Mouse (Mus musculus) intestine, embryonic 16.5 days (tissue): ENCODE measurements around the gene Idh3a. TPM values are rescaled to one million over a fixed set of nuclear protein-coding genes. Genes with fewer than 3 reads are reported as not detected.
A peak's percentile ranks its signal among the peaks of the same experiment; 100 is the strongest.

ENCODE experiments used
- ATAC-seq: fragments of 200-750 bp; cut with Nextera tagmentation; 2 replicates; pipeline ENCODE4 v1.8.0; 2017; ENCODE audit warnings: moderate TSS enrichment, moderate library complexity
- H3K27ac ChIP-seq: fragments of 300-500 bp; sonication (generic); 2 replicates; pipeline ENCODE4 v1.5.1; 2014; ENCODE audit warnings: mild to moderate bottlenecking, low read length
- H3K27me3 ChIP-seq: fragments of 300-500 bp; sonication (generic); replicated peaks from 2 replicates; pipeline ENCODE4 v1.6.1; 2014; ENCODE audit warnings: low read length, control low read depth, mixed read lengths; ENCODE audit not compliant: control insufficient read depth, insufficient read depth
- H3K36me3 ChIP-seq: fragments of 300-500 bp; sonication (generic); 2 replicates; pipeline ENCODE4 v1.6.1; 2014; ENCODE audit warnings: low read length, control low read depth; ENCODE audit not compliant: control insufficient read depth, insufficient read depth
- H3K4me1 ChIP-seq: fragments of 300-500 bp; sonication (generic); 2 replicates; pipeline ENCODE4 v1.6.1; 2014; ENCODE audit warnings: low read length, control low read depth, mixed read lengths; ENCODE audit not compliant: control insufficient read depth, insufficient read depth
- H3K4me2 ChIP-seq: fragments of 300-500 bp; sonication (generic); 2 replicates; pipeline ENCODE4 v1.6.1; 2014; ENCODE audit warnings: low read depth, low read length, control low read depth
- H3K4me3 ChIP-seq: fragments of 300-500 bp; sonication (generic); 2 replicates; pipeline ENCODE4 v1.5.1; 2014; ENCODE audit warnings: mild to moderate bottlenecking, low read length
- H3K9ac ChIP-seq: fragments of 300-500 bp; sonication (generic); 2 replicates; pipeline ENCODE4 v1.6.1; 2014; ENCODE audit warnings: low read depth, low read length
- H3K9me3 ChIP-seq: fragments of 300-500 bp; sonication (generic); 2 replicates; pipeline ENCODE4 v1.6.1; 2016; ENCODE audit warnings: low read length, control low read depth; ENCODE audit not compliant: control insufficient read depth
- WGBS: fragments of 180-500 bp; shearing (Covaris S2); extraction: QIAGEN DNeasy Blood & Tissue Kit; methylation state at CpG from one replicate; pipeline ENCODE4 v1.1.7; 2014; 5-methylcytosine and 5-hydroxymethylcytosine counted together
- polyA plus RNA-seq: library from polyadenylated mRNA; unstranded; fragments of >200 nt; fragmentation: Nextera tagmentation; extraction: Ambion mirVana; gene quantifications from 2 replicates; pipeline ENCODE4 v1.2.1, GENCODE M21; 2015

Gene Idh3a
- polyA plus RNA-seq = 199 and 213 TPM in 2 replicates

- H3K4me1 ChIP-seq = peaks cover 8% of the 10 kb centered on the region
- 0 out of 2 replicates have a peak, but pooled peaks cover 3% of the 10 kb centered on the region for H3K36me3 ChIP-seq
- H3K27me3 ChIP-seq = no peaks in the 10 kb centered on the region
- H3K9me3 ChIP-seq = no peaks in the 10 kb centered on the region
- peak within 1 kb of the TSS; percentile 93 for H3K9ac ChIP-seq
- peak within 1 kb of the TSS; percentile 77 for H3K4me3 ChIP-seq
- peak; percentile 99 for ATAC-seq
- under 1% methylated on average over 73 of the region's 73 CpGs for WGBS
- peak within 1 kb of the TSS; percentile 69 for H3K4me2 ChIP-seq
- peak within 1 kb of the TSS; percentile 50 for H3K27ac ChIP-seq
Measured at GRCm38 (mm10) chr9:54586199-54587061, at the start of gene Idh3a. Gene Idh3a (plus strand): TSS chr9:54586334.

DNA sequence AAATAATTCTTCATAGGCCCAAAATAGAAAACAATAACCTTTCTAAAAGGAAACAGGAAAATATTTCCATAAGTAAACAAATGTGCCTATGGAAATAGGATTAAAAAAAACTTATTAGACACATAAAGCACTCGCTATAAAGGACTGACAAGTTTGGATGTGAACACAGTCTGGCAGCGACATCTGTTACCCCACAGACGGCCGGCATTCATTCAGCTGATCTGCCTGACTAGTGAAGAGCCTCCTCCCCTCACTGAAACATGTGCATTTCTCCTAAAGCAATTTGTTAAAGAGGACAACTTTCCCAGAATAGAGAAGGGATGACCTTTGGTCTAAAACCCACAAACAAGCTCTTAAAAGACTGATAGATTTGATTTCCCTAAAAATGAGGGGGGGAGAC, 49.1 kb upstream of the Idh3a start:
- ATAC-seq = no peak
- Histone ChIP-seq H3K9me3 (no peaks in the 10 kb centered on the region), H3K27ac (no peak overlapping the region), H3K4me3 (no peak overlapping the region), H3K36me3 (no peaks in the 10 kb centered on the region), H3K4me1 (no peaks in the 10 kb centered on the region), H3K4me2 (no peak overlapping the region), H3K27me3 (no peaks in the 10 kb centered on the region), H3K9ac (no peak overlapping the region)
- WGBS = 47% methylated on average over 4 of the region's 4 CpGs

- no peaks in the 10 kb centered on the region for H3K36me3 ChIP-seq
- no peaks in the 10 kb centered on the region for H3K4me1 ChIP-seq
- no peaks in the 10 kb centered on the region for H3K27me3 ChIP-seq
- H3K4me3 ChIP-seq = no peak overlapping the region
- no peak for ATAC-seq
- H3K27ac ChIP-seq = no peak overlapping the region
- WGBS = 76% methylated on average over 3 of the region's 3 CpGs
- H3K4me2 ChIP-seq = no peak overlapping the region
- no peaks in the 10 kb centered on the region for H3K9me3 ChIP-seq
- no peak overlapping the region for H3K9ac ChIP-seq
Measured at GRCm38 (mm10) chr9:54537480-54537879, 48.7 kb upstream of the Idh3a start.

DNA sequence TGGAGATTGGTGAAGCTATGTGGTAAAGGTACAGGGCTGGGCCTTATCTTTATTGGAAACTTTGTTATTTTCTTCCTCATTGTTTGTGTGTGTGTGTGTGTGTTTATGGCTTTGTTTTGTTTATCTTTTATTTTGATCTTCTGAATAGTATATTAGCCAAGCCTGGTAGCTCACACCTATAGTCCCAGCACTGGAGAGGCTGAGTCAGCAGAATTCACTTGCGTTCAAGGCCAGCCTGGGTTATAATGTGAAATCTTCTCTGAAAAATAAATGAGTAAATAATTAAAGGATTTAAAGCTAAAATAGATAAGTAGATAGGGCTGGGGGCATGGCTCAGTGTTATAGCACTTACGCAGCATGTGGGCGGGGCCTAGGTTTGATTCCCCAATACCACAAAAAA, 47.9 kb upstream of the Idh3a start:
- 91% methylated on average over 3 of the region's 3 CpGs for WGBS
- no peaks in the 10 kb centered on the region for H3K4me1 ChIP-seq
- no peaks in the 10 kb centered on the region for H3K9me3 ChIP-seq
- H3K27ac ChIP-seq = no peak overlapping the region
- no peak overlapping the region for H3K4me2 ChIP-seq
- no peak overlapping the region for H3K4me3 ChIP-seq
- H3K9ac ChIP-seq = no peak overlapping the region
- ATAC-seq = no peak
- H3K36me3 ChIP-seq = no peaks in the 10 kb centered on the region
- H3K27me3 ChIP-seq = no peaks in the 10 kb centered on the region

DNA sequence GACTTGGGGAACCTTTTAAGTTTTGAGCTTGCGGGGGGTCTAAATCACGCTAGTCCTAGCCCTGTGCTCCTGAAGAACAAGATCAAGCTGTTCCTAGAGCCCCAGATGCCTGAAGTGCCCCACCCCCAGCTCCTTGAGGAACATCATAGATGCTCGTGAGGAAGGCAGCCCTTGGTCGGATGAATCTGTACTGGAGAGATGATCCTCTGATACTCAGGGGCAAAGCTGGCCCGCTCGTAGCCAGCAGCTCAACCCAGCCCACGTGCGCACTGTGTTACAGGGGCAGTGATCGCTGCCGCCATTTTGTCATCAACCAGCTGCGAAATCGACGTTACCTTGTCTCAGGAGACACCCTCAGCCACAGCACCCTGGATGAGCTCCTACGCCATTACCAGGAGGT, 47.5 kb upstream of the Idh3a start, which contains the start of gene Sh2d7:
Gene Sh2d7, plus strand, starts transcription at position 301 of the 400 bp plus-strand sequence.
- H3K9ac ChIP-seq = no peak within 1 kb of the TSS
- no peaks in the 10 kb centered on the region for H3K4me1 ChIP-seq
- no peaks in the 10 kb centered on the region for H3K36me3 ChIP-seq
- no peaks in the 10 kb centered on the region for H3K9me3 ChIP-seq
- ATAC-seq = no peak
- H3K27me3 ChIP-seq = no peaks in the 10 kb centered on the region
- H3K4me2 ChIP-seq = no peak within 1 kb of the TSS
- H3K27ac ChIP-seq = no peak within 1 kb of the TSS
- 87% methylated on average over 14 of the region's 14 CpGs for WGBS
- H3K4me3 ChIP-seq = no peak within 1 kb of the TSS

GRCm38 (mm10) chr9:54540801-54541200, 45.3 kb upstream of the Idh3a start:
- no peak overlapping the region for H3K4me3 ChIP-seq
- 79% methylated on average over 5 of the region's 5 CpGs for WGBS
- H3K9me3 ChIP-seq = no peaks in the 10 kb centered on the region
- H3K27ac ChIP-seq = no peak overlapping the region
- no peak overlapping the region for H3K9ac ChIP-seq
- H3K4me2 ChIP-seq = no peak overlapping the region
- H3K4me1 ChIP-seq = no peaks in the 10 kb centered on the region
- ATAC-seq = no peak
- no peaks in the 10 kb centered on the region for H3K27me3 ChIP-seq
- H3K36me3 ChIP-seq = no peaks in the 10 kb centered on the region

DNA sequence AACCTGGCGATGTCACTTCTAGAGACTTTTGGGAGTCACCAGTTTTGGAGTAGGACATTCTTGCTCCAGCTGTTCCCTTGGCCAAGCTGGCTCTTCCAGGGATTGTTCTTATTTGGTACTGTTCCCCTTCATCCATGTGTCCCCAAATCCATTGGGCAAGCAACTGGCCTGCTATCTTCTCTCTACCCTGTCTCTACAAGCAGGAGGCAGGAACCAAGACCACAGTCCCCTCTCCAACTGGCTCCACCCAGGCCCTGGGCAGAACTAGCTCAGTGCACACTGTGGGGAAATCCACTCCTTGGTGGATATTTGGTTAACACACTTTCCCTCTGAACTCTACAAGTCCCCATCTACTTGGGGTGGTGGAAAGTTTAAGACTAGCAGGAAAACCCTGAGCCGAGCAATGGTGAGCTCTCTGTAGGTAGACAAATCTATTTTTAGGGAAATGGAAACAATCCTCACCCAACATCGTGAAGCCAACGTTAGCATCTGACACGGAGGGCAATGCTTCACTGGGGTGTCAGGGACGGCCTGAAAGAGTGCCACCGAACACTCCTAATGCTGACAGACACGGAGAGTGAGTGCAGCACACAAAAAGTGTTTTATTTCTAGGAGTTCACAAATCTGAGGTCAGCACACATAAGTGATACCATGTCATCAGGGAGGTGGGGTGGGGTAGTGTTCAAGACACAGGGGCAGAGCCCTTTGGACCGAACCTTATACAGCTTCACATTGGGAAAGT, 41.8 kb upstream of the Idh3a start:
- Histone ChIP-seq H3K4me1 (no peaks in the 10 kb centered on the region), H3K4me2 (no peak overlapping the region), H3K9ac (no peak overlapping the region), H3K9me3 (no peaks in the 10 kb centered on the region), H3K4me3 (no peak overlapping the region), H3K36me3 (no peaks in the 10 kb centered on the region), H3K27ac (no peak overlapping the region), H3K27me3 (no peaks in the 10 kb centered on the region)
- 82% methylated on average over 9 of the region's 9 CpGs for WGBS
- no peak for ATAC-seq

- no peak overlapping the region for H3K27ac ChIP-seq
- H3K4me3 ChIP-seq = no peak overlapping the region
- H3K4me1 ChIP-seq = no peaks in the 10 kb centered on the region
- 85% methylated on average over 4 of the region's 4 CpGs for WGBS
- H3K36me3 ChIP-seq = no peaks in the 10 kb centered on the region
- no peak overlapping the region for H3K4me2 ChIP-seq
- no peak overlapping the region for H3K9ac ChIP-seq
- H3K27me3 ChIP-seq = no peaks in the 10 kb centered on the region
- no peak for ATAC-seq
- H3K9me3 ChIP-seq = no peaks in the 10 kb centered on the region
Measured at GRCm38 (mm10) chr9:54544954-54545315, 41.2 kb upstream of the Idh3a start.

GRCm38 (mm10) chr9:54547536-54547935, 38.6 kb upstream of the Idh3a start:
- no peaks in the 10 kb centered on the region for H3K4me1 ChIP-seq
- no peak overlapping the region for H3K9ac ChIP-seq
- H3K4me3 ChIP-seq = no peak overlapping the region
- H3K36me3 ChIP-seq = no peaks in the 10 kb centered on the region
- 21% methylated on average over 5 of the region's 5 CpGs for WGBS
- H3K27me3 ChIP-seq = no peaks in the 10 kb centered on the region
- no peak overlapping the region for H3K27ac ChIP-seq
- no peak for ATAC-seq
- H3K4me2 ChIP-seq = no peak overlapping the region
- no peaks in the 10 kb centered on the region for H3K9me3 ChIP-seq
